Mouse (Mus musculus) forebrain, postnatal 0 days (tissue): ENCODE measurements at regions not wholly inside any gene's neighbourhood (a gene's known extent, or its start where the extent isn't known, plus 50 kb on each side); places are given as distances from the start of the nearest gene placed in this dataset.

ENCODE experiments used
- ATAC-seq: fragments of 200-750 bp; cut with Nextera tagmentation; 2 replicates; pipeline ENCODE4 v1.8.0; 2017; ENCODE audit warnings: mild to moderate bottlenecking, moderate library complexity
- DNase-seq: peaks from one replicate; pipeline ENCODE4 v3.0.0-alpha.2; 2015
- H3K27ac ChIP-seq: fragments of 300-500 bp; sonication (generic); 2 replicates; pipeline ENCODE4 v1.5.1; 2014; ENCODE audit warnings: low read depth, mild to moderate bottlenecking, antibody characterized with exemption, low read length, moderate library complexity, mixed read lengths
- H3K27me3 ChIP-seq: fragments of 300-500 bp; sonication (generic); 2 replicates; pipeline ENCODE4 v1.6.1; 2014; ENCODE audit warnings: mild to moderate bottlenecking, low read length, mixed read lengths; ENCODE audit not compliant: insufficient read depth
- H3K36me3 ChIP-seq: fragments of 300-500 bp; sonication (generic); 2 replicates; pipeline ENCODE4 v1.6.1; 2014; ENCODE audit warnings: mild to moderate bottlenecking, moderate library complexity; ENCODE audit not compliant: insufficient read depth
- H3K4me1 ChIP-seq: fragments of 300-500 bp; sonication (generic); 2 replicates; pipeline ENCODE4 v1.6.1; 2014; ENCODE audit warnings: antibody characterized with exemption; ENCODE audit not compliant: insufficient read depth
- H3K4me2 ChIP-seq: fragments of 300-500 bp; sonication (generic); 2 replicates; pipeline ENCODE4 v1.6.1; 2014; ENCODE audit warnings: low read depth, mild to moderate bottlenecking, moderate library complexity
- H3K4me3 ChIP-seq: fragments of 300-500 bp; sonication (generic); 2 replicates; pipeline ENCODE4 v1.5.1; 2014; ENCODE audit warnings: low read depth, low read length, mixed read lengths
- H3K9ac ChIP-seq: fragments of 300-500 bp; sonication (generic); 2 replicates; pipeline ENCODE4 v1.6.1; 2014; ENCODE audit warnings: mild to moderate bottlenecking
- H3K9me3 ChIP-seq: fragments of 300-500 bp; sonication (generic); 2 replicates; pipeline ENCODE4 v1.6.1; 2016; ENCODE audit warnings: low read length
- CTCF ChIP-seq: sonication (generic); IDR thresholded peaks from 2 replicates; pipeline ENCODE4 v1.5.1; 2016; ENCODE audit warnings: antibody characterized with exemption, control low read depth, low read depth
- WGBS: fragments of 180-500 bp; shearing (Covaris S2); extraction: QIAGEN DNeasy Blood & Tissue Kit; methylation state at CpG from one replicate; pipeline ENCODE4 v1.1.7; 2014; 5-methylcytosine and 5-hydroxymethylcytosine counted together

GRCm38 (mm10) chr9:22937686-22938391 is 285.0 kb upstream of the Bmper start:
- Histone ChIP-seq H3K4me2 (no peak overlapping the region), H3K36me3 (no peaks in the 10 kb centered on the region), H3K4me1 (no peaks in the 10 kb centered on the region), H3K27ac (no peak overlapping the region), H3K4me3 (no peak overlapping the region), H3K27me3 (no peaks in the 10 kb centered on the region), H3K9me3 (no peaks in the 10 kb centered on the region), H3K9ac (no peak overlapping the region)
- peak; percentile 69 for ATAC-seq
- no peak for TF ChIP-seq CTCF
- WGBS: 65% methylated on average over 7 of the region's 7 CpGs
- peak; percentile 31 for DNase-seq

GRCm38 (mm10) chr9:22944992-22945391 is 277.9 kb upstream of the Bmper start:
- DNase-seq: no peak
- H3K27ac ChIP-seq: no peak overlapping the region
- H3K9me3 ChIP-seq: no peaks in the 10 kb centered on the region
- H3K4me2 ChIP-seq: no peak overlapping the region
- ATAC-seq: no peak
- H3K27me3 ChIP-seq: no peaks in the 10 kb centered on the region
- 58% methylated on average over 6 of the region's 6 CpGs for WGBS
- TF ChIP-seq CTCF: no peak
- no peaks in the 10 kb centered on the region for H3K36me3 ChIP-seq
- no peak overlapping the region for H3K9ac ChIP-seq
- H3K4me1 ChIP-seq: no peaks in the 10 kb centered on the region
- H3K4me3 ChIP-seq: no peak overlapping the region

GRCm38 (mm10) chr9:22945426-22945955 is 277.4 kb upstream of the Bmper start:
- Histone ChIP-seq H3K4me3 (no peak overlapping the region), H3K4me2 (no peak overlapping the region), H3K36me3 (no peaks in the 10 kb centered on the region), H3K27ac (no peak overlapping the region), H3K9me3 (no peaks in the 10 kb centered on the region), H3K4me1 (no peaks in the 10 kb centered on the region), H3K27me3 (no peaks in the 10 kb centered on the region), H3K9ac (no peak overlapping the region)
- DNase-seq: no peak
- no peak for TF ChIP-seq CTCF
- 65% methylated on average over 8 of the region's 8 CpGs for WGBS
- ATAC-seq: no peak

- H3K27ac ChIP-seq: no peak overlapping the region
- no peak overlapping the region for H3K4me2 ChIP-seq
- DNase-seq (no peak), ATAC-seq (no peak)
- H3K9me3 ChIP-seq: no peaks in the 10 kb centered on the region
- no peaks in the 10 kb centered on the region for H3K27me3 ChIP-seq
- no peak for TF ChIP-seq CTCF
- H3K4me3 ChIP-seq: no peak overlapping the region
- no peaks in the 10 kb centered on the region for H3K4me1 ChIP-seq
- WGBS: 75% methylated on average over 16 of the region's 16 CpGs
- no peaks in the 10 kb centered on the region for H3K36me3 ChIP-seq
- no peak overlapping the region for H3K9ac ChIP-seq
Observed at GRCm38 (mm10) chr9:22952571-22953442, 270.1 kb upstream of the Bmper start.

- DNase-seq (no peak), ATAC-seq (no peak)
- no peak for TF ChIP-seq CTCF
- Histone ChIP-seq H3K27me3 (no peaks in the 10 kb centered on the region), H3K9me3 (no peaks in the 10 kb centered on the region), H3K4me3 (no peak overlapping the region), H3K4me2 (no peak overlapping the region), H3K36me3 (no peaks in the 10 kb centered on the region), H3K4me1 (no peaks in the 10 kb centered on the region), H3K27ac (no peak overlapping the region), H3K9ac (no peak overlapping the region)
- 55% methylated on average over 7 of the region's 7 CpGs for WGBS
Observed at GRCm38 (mm10) chr9:22962269-22962815, 260.5 kb upstream of the Bmper start.

GRCm38 (mm10) chr9:22971312-22971711 is 251.6 kb upstream of the Bmper start:
- Histone ChIP-seq H3K4me3 (no peak overlapping the region), H3K27me3 (no peaks in the 10 kb centered on the region), H3K9ac (no peak overlapping the region), H3K9me3 (no peaks in the 10 kb centered on the region), H3K4me1 (no peaks in the 10 kb centered on the region), H3K27ac (no peak overlapping the region), H3K36me3 (no peaks in the 10 kb centered on the region), H3K4me2 (no peak overlapping the region)
- TF ChIP-seq CTCF: no peak
- ATAC-seq (no peak), DNase-seq (no peak)
- WGBS: 82% methylated on average over 4 of the region's 4 CpGs

- Histone ChIP-seq H3K4me2 (no peak overlapping the region), H3K36me3 (no peaks in the 10 kb centered on the region), H3K27ac (no peak overlapping the region), H3K4me1 (no peaks in the 10 kb centered on the region), H3K9ac (no peak overlapping the region), H3K4me3 (no peak overlapping the region), H3K9me3 (no peaks in the 10 kb centered on the region), H3K27me3 (no peaks in the 10 kb centered on the region)
- DNase-seq (no peak), ATAC-seq (no peak)
- 70% methylated on average over 9 of the region's 9 CpGs for WGBS
- TF ChIP-seq CTCF: no peak
Observed at GRCm38 (mm10) chr9:22976748-22977147, 246.1 kb upstream of the Bmper start.
